Mouse (Mus musculus): ENCODE measurements at regions not wholly inside any gene's neighbourhood (a gene's known extent, or its start where the extent isn't known, plus 50 kb on each side); places are given as distances from the start of the nearest gene placed in this dataset.

DNA sequence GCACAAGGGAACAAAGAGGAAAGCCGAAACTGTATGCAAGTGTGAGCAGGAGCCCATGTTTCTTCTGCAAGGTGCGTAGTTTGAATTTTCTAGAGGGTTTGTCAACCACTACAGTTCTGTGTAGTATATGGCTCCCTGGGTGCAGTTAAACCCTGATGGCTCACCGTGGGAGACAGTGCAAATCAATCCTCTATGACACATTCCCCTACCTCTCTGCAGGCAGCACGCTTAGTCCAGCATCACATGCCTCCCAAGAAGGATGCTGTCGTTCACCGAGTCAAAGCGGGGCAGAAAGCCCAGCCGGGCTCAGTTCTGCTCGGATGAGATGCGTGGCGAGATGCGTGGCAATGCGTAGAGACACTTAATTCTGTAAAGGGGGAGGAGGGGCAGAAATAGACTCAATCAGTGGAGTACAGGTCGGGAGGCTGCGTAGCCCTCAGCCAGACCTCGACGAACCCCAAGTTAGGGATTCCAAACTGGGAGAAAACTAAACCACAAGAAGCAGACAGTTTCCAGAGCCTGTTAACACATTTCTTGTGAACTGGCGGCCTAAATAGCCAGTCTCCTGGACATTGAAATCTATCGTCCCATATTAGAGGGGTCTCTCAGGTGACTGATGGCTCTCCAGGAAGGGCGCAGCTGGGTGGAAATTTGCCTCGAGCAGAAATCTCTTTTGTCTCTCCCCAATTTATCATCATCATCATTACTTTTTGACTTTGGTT lies 279.6 kb upstream of the Pou3f3 start:
- DNase-seq (ENCODE audit: low read depth), result no peak
- no peak for TF ChIP-seq POLR2A (IDR thresholded peaks at IDR 0.05; ENCODE audit: borderline replicate concordance, extremely low read depth, insufficient read depth, insufficient read length, poor library complexity, severe bottlenecking)

DNA sequence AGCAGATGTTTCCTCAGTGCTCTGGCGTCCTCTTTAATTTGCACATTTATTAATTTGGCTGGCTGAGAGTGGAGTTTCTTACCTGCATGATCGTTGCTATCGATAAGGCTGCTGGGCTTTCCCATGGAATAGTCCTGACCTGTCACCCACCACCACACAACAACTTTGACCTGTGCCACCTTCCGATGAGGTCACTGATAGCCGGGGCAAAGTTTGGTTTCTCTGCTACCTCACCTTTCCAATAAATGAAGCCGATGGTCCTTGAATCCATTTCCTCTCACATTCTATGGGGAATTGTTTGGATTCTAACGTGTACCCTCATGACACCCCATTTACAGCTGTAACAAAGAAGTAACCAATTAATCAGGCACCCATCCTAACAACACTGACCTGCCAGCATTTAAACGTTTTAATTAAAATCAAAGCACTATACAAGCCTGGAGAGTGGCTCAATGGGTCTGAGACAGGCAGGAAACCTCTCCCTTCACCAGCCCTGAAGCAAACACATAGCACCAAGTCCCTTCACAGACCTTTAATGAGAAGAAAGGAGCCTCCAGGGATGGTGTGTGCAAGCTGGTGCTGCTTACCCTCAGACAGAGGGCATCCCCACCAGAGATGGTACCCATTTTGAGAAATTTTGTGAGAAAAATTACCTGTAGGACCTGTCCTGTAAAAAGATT lies 278.9 kb upstream of the Pou3f3 start:
- peak; percentile 40 for DNase-seq (ENCODE audit: low read depth)
- TF ChIP-seq CTCF (IDR thresholded peaks at IDR 0.05; ENCODE audit: borderline replicate concordance, extremely low read depth, insufficient read depth, insufficient read length), result no peak
- TF ChIP-seq POLR2A (IDR thresholded peaks at IDR 0.05; ENCODE audit: borderline replicate concordance, extremely low read depth, insufficient read depth, insufficient read length, poor library complexity, severe bottlenecking), result no peak

DNA sequence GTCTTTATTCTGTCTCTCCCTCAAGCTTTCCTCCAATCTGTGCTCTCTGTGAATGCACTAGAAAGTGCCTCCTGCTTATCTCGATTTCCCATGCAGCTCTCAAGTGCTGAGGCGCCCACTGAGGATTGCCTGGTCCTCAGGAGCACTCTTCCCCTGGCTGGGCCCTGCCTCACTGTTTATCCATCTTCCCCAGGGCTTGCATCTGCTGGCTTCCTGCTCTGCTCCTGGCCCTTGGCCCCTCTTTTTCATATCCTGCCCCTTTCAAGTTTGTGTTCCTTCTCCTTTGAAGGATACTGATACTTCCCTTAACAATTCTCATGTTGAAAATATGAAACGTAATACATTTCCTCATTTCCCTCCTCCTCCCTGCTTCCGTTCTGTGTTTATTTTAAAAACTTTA lies 277.8 kb upstream of the Pou3f3 start:
- peak; percentile 37 for DNase-seq (ENCODE audit: low read depth)
- no peak for TF ChIP-seq CTCF (IDR thresholded peaks at IDR 0.05; ENCODE audit: borderline replicate concordance, extremely low read depth, insufficient read depth, insufficient read length)
- TF ChIP-seq POLR2A (IDR thresholded peaks at IDR 0.05; ENCODE audit: borderline replicate concordance, extremely low read depth, insufficient read depth, insufficient read length, poor library complexity, severe bottlenecking), result no peak

DNA sequence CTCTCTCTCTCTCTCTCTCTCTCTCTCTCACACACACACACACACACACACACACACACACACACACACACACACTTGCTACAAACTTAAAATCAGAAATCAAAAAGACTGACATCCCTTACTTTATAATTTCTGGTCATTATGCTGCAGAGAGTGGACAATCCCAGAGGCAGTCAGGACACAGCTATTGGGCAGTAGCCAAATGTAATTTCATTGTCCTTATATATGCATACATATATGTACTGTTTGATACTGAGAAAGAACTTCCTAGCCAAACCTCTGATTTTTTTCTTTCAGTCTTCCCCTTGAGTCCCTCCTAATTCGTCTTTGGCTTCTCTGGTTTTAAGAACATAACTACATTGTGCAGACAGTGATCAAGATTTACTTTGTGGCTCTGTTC lies 277.3 kb upstream of the Pou3f3 start:
- TF ChIP-seq POLR2A (IDR thresholded peaks at IDR 0.05; ENCODE audit: borderline replicate concordance, extremely low read depth, insufficient read depth, insufficient read length, poor library complexity, severe bottlenecking) (no peak), CTCF (IDR thresholded peaks at IDR 0.05; ENCODE audit: borderline replicate concordance, extremely low read depth, insufficient read depth, insufficient read length) (no peak)
- DNase-seq (ENCODE audit: low read depth), result no peak

DNA sequence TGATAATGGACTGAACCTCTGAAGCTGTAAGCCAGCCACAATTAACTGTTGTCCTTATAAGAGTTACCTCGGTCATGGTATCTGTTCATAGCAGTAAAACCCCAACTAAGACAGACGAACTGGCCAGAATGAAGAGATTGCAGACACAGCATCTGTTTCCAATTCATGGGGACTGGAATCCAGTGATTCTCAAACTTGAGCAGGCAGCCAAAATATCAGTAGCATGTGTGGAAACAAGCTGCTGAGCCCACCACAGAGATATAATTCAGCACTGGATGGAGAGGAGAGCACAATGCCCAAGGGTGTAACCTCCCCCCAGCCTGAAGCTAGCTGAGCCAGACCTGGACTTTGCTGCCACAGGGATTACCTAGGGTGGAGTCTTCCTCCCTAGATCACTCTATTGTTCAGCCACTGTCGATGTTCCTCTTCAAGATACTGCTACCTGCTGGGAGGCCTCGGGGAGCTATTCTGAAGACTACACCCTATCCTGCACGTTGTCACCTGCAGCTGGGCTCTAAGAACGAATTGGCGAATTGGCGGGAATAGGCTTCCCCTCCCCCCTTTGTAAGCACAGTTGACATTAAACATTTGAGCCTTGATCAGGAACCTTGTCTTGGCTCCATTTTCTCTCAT lies 259.1 kb upstream of the Pou3f3 start:
- no peak for DNase-seq (ENCODE audit: low read depth)
- TF ChIP-seq POLR2A (IDR thresholded peaks at IDR 0.05; ENCODE audit: borderline replicate concordance, extremely low read depth, insufficient read depth, insufficient read length, poor library complexity, severe bottlenecking) (no peak), CTCF (IDR thresholded peaks at IDR 0.05; ENCODE audit: borderline replicate concordance, extremely low read depth, insufficient read depth, insufficient read length) (no peak)

DNA sequence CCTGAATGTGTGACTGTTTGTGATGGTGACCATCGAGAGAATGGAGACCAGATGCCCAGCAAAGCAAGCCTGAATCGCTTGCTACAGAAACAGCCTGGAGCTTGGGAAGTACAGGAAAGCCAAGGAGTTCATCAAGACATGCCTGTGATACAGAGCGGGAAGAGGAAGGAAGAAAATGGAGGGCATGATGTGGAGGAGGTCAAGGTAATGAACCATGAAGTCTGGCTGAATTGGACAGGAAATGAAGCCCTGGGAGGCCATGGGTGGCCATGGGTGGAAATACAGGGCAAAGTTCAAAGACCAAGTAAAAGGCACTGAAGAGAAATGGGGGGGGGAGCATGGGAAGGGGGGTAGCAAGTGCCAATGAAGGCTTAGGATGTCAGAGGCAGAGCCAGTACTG lies 227.2 kb upstream of the Pou3f3 start:
- TF ChIP-seq POLR2A (IDR thresholded peaks at IDR 0.05; ENCODE audit: borderline replicate concordance, extremely low read depth, insufficient read depth, insufficient read length, poor library complexity, severe bottlenecking) (no peak), CTCF (IDR thresholded peaks at IDR 0.05; ENCODE audit: borderline replicate concordance, extremely low read depth, insufficient read depth, insufficient read length) (no peak)
- no peak for DNase-seq (ENCODE audit: low read depth)

DNA sequence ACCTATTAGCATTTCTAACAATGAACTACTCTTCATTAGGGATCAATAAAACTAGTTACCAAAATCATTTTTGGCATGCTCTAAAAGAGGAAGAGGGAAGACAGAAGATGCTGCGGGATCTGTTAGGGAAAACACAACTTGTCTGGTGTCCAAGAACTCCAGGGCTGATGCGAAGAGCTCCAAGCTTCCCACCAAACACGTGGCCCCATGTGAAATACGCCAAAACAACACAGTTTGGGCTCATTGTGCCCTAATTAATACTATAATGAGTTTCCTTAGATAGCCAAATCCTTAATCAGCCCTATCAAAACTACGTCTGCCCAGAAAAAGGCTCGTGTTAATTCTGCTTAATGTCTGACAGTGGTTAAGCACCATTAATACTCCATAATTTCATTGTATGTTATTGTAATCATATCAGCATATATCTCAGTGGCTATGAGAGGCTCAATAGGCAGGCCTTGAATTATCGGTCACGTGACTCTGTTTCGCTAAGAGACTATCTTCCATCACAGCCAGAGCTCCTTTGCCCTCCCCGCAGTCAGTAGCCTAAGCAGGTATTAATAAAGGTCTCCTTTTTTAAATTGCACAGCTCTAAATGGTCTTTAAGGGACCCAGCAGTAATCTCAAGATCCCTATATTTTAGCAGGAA lies 223.6 kb upstream of the Pou3f3 start:
- DNase-seq (ENCODE audit: low read depth), result peak; percentile 77

DNA sequence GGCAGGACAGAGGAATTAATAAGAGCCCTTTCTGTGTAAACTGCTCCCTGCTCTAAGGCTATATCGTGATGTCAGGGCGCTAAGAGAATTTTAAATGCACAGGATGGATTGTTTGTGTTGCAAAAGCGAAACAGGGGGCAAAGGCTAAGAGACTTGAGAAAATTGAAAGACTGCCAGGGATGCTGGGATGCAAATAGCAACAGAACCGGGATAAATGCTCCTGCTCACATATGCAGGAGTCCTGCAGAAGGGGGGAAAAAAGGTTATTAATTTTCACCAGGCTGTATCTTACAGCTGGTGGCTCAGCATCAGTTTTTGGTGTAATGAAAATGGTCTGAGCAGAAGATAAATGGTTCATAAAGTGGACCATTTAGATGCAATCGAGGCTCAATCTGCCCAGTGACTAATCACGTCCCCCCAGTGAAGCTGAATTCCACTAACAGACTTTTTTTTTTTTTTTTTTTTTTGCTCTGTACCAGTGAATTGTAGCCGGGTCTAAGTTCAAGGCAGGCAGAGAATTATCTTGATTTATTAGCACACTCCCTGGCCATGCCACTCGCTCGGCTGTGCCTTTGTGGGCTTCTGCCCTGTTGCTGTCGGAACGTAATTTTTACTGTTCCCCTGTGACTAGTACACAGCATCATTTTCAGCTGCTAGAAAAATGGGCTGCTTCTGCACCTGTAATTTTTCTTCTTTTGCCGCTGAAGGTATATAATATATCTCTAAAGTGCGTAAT lies 222.9 kb upstream of the Pou3f3 start:
- peak; percentile 86 for DNase-seq (ENCODE audit: low read depth)
- no peak for TF ChIP-seq POLR2A (IDR thresholded peaks at IDR 0.05; ENCODE audit: borderline replicate concordance, extremely low read depth, insufficient read depth, insufficient read length, poor library complexity, severe bottlenecking)
- no peak for TF ChIP-seq CTCF (IDR thresholded peaks at IDR 0.05; ENCODE audit: borderline replicate concordance, extremely low read depth, insufficient read depth, insufficient read length)

More for the DNA sequence above, 223.6 kb upstream of the Pou3f3 start:
- TF ChIP-seq POLR2A (IDR thresholded peaks at IDR 0.05; ENCODE audit: borderline replicate concordance, extremely low read depth, insufficient read depth, insufficient read length, poor library complexity, severe bottlenecking) (no peak), CTCF (IDR thresholded peaks at IDR 0.05; ENCODE audit: borderline replicate concordance, extremely low read depth, insufficient read depth, insufficient read length) (no peak)

DNA sequence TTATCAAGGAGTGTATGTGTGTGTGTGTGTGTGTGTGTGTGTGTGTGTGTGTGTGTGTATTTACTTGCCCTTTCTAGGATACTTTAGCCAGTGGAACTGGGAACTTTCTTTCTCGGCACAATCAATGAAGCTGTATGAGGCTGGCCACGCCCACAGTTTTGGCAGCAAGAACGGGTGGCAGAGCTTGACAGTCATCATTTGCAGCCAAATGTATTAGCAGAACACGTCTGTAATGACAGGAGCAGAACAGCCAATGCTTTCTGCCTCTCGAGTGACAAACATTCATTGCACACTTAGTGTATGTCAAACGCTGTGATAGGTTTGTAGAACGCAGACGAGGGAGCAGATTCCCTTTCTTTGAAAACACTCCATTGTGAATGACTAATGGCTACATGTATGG lies 221.4 kb upstream of the Pou3f3 start:
- DNase-seq (ENCODE audit: low read depth), result peak; percentile 75
- TF ChIP-seq CTCF (IDR thresholded peaks at IDR 0.05; ENCODE audit: borderline replicate concordance, extremely low read depth, insufficient read depth, insufficient read length) (no peak), POLR2A (IDR thresholded peaks at IDR 0.05; ENCODE audit: borderline replicate concordance, extremely low read depth, insufficient read depth, insufficient read length, poor library complexity, severe bottlenecking) (no peak)

DNA sequence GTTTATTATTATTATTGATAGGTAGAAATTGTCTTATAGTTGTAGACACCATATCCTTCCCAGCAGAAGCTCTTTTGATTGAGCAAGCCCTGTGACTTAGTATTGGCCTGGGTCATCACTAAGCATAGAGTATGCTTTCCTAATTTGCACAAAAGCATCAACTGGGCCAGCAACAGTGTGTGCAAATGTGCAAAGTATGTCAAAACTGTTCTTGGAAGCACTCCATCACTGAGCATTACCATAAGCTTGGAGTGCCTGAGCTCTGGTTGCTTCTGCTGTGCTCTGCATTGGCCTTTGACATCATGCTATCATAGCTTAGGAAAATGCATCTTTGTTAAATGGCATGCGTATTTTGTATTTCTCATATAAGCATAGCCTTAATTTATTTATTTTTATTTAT lies 220.7 kb upstream of the Pou3f3 start:
- DNase-seq (ENCODE audit: low read depth), result peak; percentile 57
- TF ChIP-seq POLR2A (IDR thresholded peaks at IDR 0.05; ENCODE audit: borderline replicate concordance, extremely low read depth, insufficient read depth, insufficient read length, poor library complexity, severe bottlenecking), result no peak
- no peak for TF ChIP-seq CTCF (IDR thresholded peaks at IDR 0.05; ENCODE audit: borderline replicate concordance, extremely low read depth, insufficient read depth, insufficient read length)

DNA sequence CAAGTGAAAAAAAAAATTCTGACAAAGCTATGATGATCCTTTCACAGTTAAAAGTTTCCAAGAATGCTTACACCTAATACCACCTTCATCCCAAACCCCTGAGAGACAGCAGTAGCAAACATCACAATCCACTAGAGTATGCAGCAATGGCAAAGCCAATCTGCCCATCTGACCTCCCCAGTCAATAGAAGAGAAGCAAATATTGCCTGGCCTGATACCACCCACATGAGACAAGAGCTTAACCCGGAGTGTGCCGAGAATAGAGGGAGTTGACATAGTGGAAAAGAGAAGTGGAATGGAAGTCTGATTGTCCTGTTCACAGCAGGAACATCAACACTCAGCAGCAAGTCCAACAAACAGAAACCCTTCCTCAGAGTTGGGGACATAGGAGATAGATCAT lies 219.9 kb upstream of the Pou3f3 start:
- TF ChIP-seq POLR2A (IDR thresholded peaks at IDR 0.05; ENCODE audit: borderline replicate concordance, extremely low read depth, insufficient read depth, insufficient read length, poor library complexity, severe bottlenecking) (no peak), CTCF (IDR thresholded peaks at IDR 0.05; ENCODE audit: borderline replicate concordance, extremely low read depth, insufficient read depth, insufficient read length) (no peak)
- DNase-seq (ENCODE audit: low read depth), result no peak

All from brain, embryonic 14.5 days (tissue).